Mouse (Mus musculus): ENCODE data around the gene Vmn2r74. TPM values are rescaled to one million over a fixed set of nuclear protein-coding genes. Genes with fewer than 3 reads are reported as not detected.

The Vmn2r74 gene
- not detected in 2 replicates for polyA plus RNA-seq (2012; ENCODE audit: low replicate concordance)

DNA sequence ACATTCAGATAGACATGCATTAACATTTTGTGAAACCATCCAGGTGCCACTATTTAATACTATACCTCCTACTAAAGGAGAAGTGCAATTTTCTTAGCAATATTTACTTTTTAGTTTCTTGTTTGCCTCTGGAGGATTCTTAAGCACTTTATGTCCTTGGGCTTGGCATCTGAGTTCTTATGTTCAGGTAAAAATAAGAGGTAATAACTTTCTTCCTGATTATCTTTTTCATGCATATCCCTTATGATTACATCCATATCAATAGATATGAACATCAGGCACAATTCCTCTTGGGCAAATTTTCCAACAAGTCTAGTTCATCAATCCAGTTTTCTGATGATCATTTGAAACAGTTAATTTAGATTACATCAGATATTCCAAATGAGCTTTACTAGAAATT, at the start of gene Vmn2r74:
Gene Vmn2r74, minus strand, starts transcription at position 101 of the 400 bp plus-strand sequence.

Other genes with a start within 250 kb of the Vmn2r74 start
- gene Vmn2r72, start 206.5 kb downstream of the Vmn2r74 start, polyA plus RNA-seq (2012; ENCODE audit: low replicate concordance): not detected in 2 replicates
- gene Vmn2r73, start 85.4 kb downstream of the Vmn2r74 start, polyA plus RNA-seq (2012; ENCODE audit: low replicate concordance): not detected in 2 replicates
- not detected in 2 replicates for gene Vmn2r75, start 210.1 kb upstream of the Vmn2r74 start, polyA plus RNA-seq (2012; ENCODE audit: low replicate concordance)